Mouse (Mus musculus): Measurements from ENCODE around the gene Ppara. TPM values are rescaled to one million over a fixed set of nuclear protein-coding genes. Genes with fewer than 3 reads are reported as not detected.

The Ppara gene
- polyA plus RNA-seq, 1 experiment = 1.1 TPM

- no peak overlapping the region for H3K27ac ChIP-seq (ENCODE audit: insufficient read depth, low read length)
- H3K4me1 ChIP-seq (ENCODE audit: control insufficient read depth, insufficient read depth, low read length) = no peaks in the 10 kb centered on the region
- no peak overlapping the region for H3K4me3 ChIP-seq (replicated peaks; ENCODE audit: insufficient read depth, low read depth, low read length)
- no peak for DNase-seq
- no peaks in the 10 kb centered on the region for H3K27me3 ChIP-seq (ENCODE audit: control insufficient read depth, insufficient read depth, low read length)
- 68% methylated on average over 16 of the region's 16 CpGs for WGBS
- TF ChIP-seq CTCF (IDR thresholded peaks at IDR 0.05; ENCODE audit: borderline replicate concordance, insufficient read depth, low read depth, low read length) (no peak), POLR2A (IDR thresholded peaks at IDR 0.05; ENCODE audit: borderline replicate concordance, insufficient read depth, low read length) (no peak)
These were observed 53.9 kb downstream of the Ppara start for GRCm38 (mm10) chr15:85788633-85789032.

DNA sequence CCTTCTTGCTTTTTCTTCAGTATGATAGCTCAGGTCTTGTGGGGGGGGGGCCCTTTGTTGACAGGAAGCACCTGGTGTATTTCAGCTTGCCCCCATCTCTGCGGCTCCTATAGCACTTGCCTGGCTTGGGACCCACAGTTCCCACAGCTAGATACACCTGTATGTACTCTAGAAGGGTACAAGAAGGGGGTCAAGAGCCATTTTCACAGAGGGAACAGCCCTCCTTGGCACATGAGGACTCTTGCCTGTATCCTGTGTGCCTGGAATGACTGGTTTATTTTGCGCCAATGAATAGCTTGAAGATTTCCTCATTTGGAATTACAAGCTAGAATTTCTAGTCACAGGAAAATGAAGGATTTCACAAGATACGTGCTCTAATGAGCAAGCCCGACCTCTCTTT is 56.7 kb downstream of the Ppara start:
- Histone ChIP-seq H3K4me3 (replicated peaks; ENCODE audit: insufficient read depth, low read depth, low read length) (no peak overlapping the region), H3K27ac (ENCODE audit: insufficient read depth, low read length) (no peak overlapping the region), H3K27me3 (ENCODE audit: control insufficient read depth, insufficient read depth, low read length) (no peaks in the 10 kb centered on the region), H3K4me1 (ENCODE audit: control insufficient read depth, insufficient read depth, low read length) (no peaks in the 10 kb centered on the region)
- WGBS = 91% methylated on average over 4 of the region's 4 CpGs
- TF ChIP-seq POLR2A (IDR thresholded peaks at IDR 0.05; ENCODE audit: borderline replicate concordance, insufficient read depth, low read length) (no peak), CTCF (IDR thresholded peaks at IDR 0.05; ENCODE audit: borderline replicate concordance, insufficient read depth, low read depth, low read length) (no peak)
- DNase-seq = no peak

- no peak for TF ChIP-seq CTCF (IDR thresholded peaks at IDR 0.05; ENCODE audit: borderline replicate concordance, insufficient read depth, low read depth, low read length)
- TF ChIP-seq POLR2A (IDR thresholded peaks at IDR 0.05; ENCODE audit: borderline replicate concordance, insufficient read depth, low read length) = no peak
- Histone ChIP-seq H3K4me3 (replicated peaks; ENCODE audit: insufficient read depth, low read depth, low read length) (no peak overlapping the region), H3K27ac (ENCODE audit: insufficient read depth, low read length) (no peak overlapping the region), H3K4me1 (ENCODE audit: control insufficient read depth, insufficient read depth, low read length) (no peaks in the 10 kb centered on the region), H3K27me3 (ENCODE audit: control insufficient read depth, insufficient read depth, low read length) (no peaks in the 10 kb centered on the region)
- WGBS = 11% methylated on average over 1 of the region's 1 CpGs
- peak; percentile 29 to 36 for DNase-seq
These were observed 58.0 kb downstream of the Ppara start for GRCm38 (mm10) chr15:85792819-85793218.

- no peaks in the 10 kb centered on the region for H3K4me1 ChIP-seq (ENCODE audit: control insufficient read depth, insufficient read depth, low read length)
- no peak for DNase-seq
- no peaks in the 10 kb centered on the region for H3K27me3 ChIP-seq (ENCODE audit: control insufficient read depth, insufficient read depth, low read length)
- TF ChIP-seq CTCF (IDR thresholded peaks at IDR 0.05; ENCODE audit: borderline replicate concordance, insufficient read depth, low read depth, low read length) = no peak
- no peak for TF ChIP-seq POLR2A (IDR thresholded peaks at IDR 0.05; ENCODE audit: borderline replicate concordance, insufficient read depth, low read length)
- 80% methylated on average over 6 of the region's 6 CpGs for WGBS
- H3K27ac ChIP-seq (ENCODE audit: insufficient read depth, low read length) = no peak overlapping the region
- H3K4me3 ChIP-seq (replicated peaks; ENCODE audit: insufficient read depth, low read depth, low read length) = no peak overlapping the region
These were observed 60.7 kb downstream of the Ppara start for GRCm38 (mm10) chr15:85795516-85795915.

DNA sequence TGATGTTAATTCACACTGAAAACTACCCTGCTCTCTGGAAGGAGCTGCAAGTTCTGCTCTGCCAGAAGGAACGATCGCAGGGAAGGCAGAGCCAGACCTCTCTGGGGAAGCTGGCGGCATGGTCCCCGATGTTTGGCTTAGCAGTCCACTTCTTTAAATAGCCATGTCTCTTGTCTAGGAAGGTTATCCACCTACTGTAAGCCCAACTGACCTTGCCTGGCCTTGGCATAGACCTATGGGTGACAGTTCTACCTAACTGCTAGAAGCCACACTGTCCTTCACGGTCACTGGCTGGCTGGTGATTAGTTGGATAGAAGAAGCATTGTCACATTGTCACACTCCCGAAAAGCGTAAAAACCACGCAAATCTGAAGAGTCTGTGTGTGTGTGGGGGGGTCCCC is 63.9 kb downstream of the Ppara start:
- no peak for TF ChIP-seq POLR2A (IDR thresholded peaks at IDR 0.05; ENCODE audit: borderline replicate concordance, insufficient read depth, low read length)
- 56% methylated on average over 8 of the region's 8 CpGs for WGBS

GRCm38 (mm10) chr15:85802931-85803330 is 68.1 kb downstream of the Ppara start:
- TF ChIP-seq POLR2A (IDR thresholded peaks at IDR 0.05; ENCODE audit: borderline replicate concordance, insufficient read depth, low read length) (no peak), CTCF (IDR thresholded peaks at IDR 0.05; ENCODE audit: borderline replicate concordance, insufficient read depth, low read depth, low read length) (no peak)
- no peak for DNase-seq
- 68% methylated on average over 2 of the region's 2 CpGs for WGBS
- no peaks in the 10 kb centered on the region for H3K4me1 ChIP-seq (ENCODE audit: control insufficient read depth, insufficient read depth, low read length)
- H3K4me3 ChIP-seq (replicated peaks; ENCODE audit: insufficient read depth, low read depth, low read length) = no peak overlapping the region
- H3K27ac ChIP-seq (ENCODE audit: insufficient read depth, low read length) = no peak overlapping the region
- H3K27me3 ChIP-seq (ENCODE audit: control insufficient read depth, insufficient read depth, low read length) = no peaks in the 10 kb centered on the region

More for the DNA sequence above, 63.9 kb downstream of the Ppara start:
- Histone ChIP-seq H3K4me3 (replicated peaks; ENCODE audit: insufficient read depth, low read depth, low read length) (no peak overlapping the region), H3K4me1 (ENCODE audit: control insufficient read depth, insufficient read depth, low read length) (no peaks in the 10 kb centered on the region), H3K27ac (ENCODE audit: insufficient read depth, low read length) (no peak overlapping the region), H3K27me3 (ENCODE audit: control insufficient read depth, insufficient read depth, low read length) (no peaks in the 10 kb centered on the region)
- no peak for DNase-seq

GRCm38 (mm10) chr15:85806886-85807285 is 72.1 kb downstream of the Ppara start:
- no peaks in the 10 kb centered on the region; the same call in 1 of the 2 replicates for H3K4me1 ChIP-seq (ENCODE audit: control insufficient read depth, insufficient read depth, low read length)
- TF ChIP-seq POLR2A (IDR thresholded peaks at IDR 0.05; ENCODE audit: borderline replicate concordance, insufficient read depth, low read length) (no peak), CTCF (IDR thresholded peaks at IDR 0.05; ENCODE audit: borderline replicate concordance, insufficient read depth, low read depth, low read length) (no peak)
- no peak for DNase-seq
- WGBS = 84% methylated on average over 4 of the region's 4 CpGs
- H3K4me3 ChIP-seq (replicated peaks; ENCODE audit: insufficient read depth, low read depth, low read length) = no peak overlapping the region
- no peaks in the 10 kb centered on the region for H3K27me3 ChIP-seq (ENCODE audit: control insufficient read depth, insufficient read depth, low read length)
- H3K27ac ChIP-seq (ENCODE audit: insufficient read depth, low read length) = no peak overlapping the region

- WGBS = 77% methylated on average over 4 of the region's 4 CpGs
- Histone ChIP-seq H3K27ac (ENCODE audit: insufficient read depth, low read length) (no peak overlapping the region), H3K27me3 (ENCODE audit: control insufficient read depth, insufficient read depth, low read length) (no peaks in the 10 kb centered on the region), H3K4me1 (ENCODE audit: control insufficient read depth, insufficient read depth, low read length) (no peaks in the 10 kb centered on the region; the same call in 1 of the 2 replicates), H3K4me3 (replicated peaks; ENCODE audit: insufficient read depth, low read depth, low read length) (no peak overlapping the region)
- no peak for TF ChIP-seq POLR2A (IDR thresholded peaks at IDR 0.05; ENCODE audit: borderline replicate concordance, insufficient read depth, low read length)
- no peak for TF ChIP-seq CTCF (IDR thresholded peaks at IDR 0.05; ENCODE audit: borderline replicate concordance, insufficient read depth, low read depth, low read length)
- no peak for DNase-seq
These were observed 72.6 kb downstream of the Ppara start for GRCm38 (mm10) chr15:85807404-85807803.
